In genomic region chr1:153307509-153308178, GRCm38 (mm10) we compare ENCODE assay signal across 10 mouse cellular contexts. TPM values are rescaled to one million over a fixed set of nuclear protein-coding genes. Genes with fewer than 3 reads are reported as not detected.
A peak's percentile ranks its signal among the peaks of the same experiment; 100 is the strongest.
DNase-seq lines count a peak whose midpoint lies in the region; ATAC-seq lines count a peak whose summit lies in the region.
"Had no signal": no experiment of that assay in that cellular context is flagged by ENCODE, and none has a peak within 500 bp of the region (broad histone marks: within the 10 kb centered on the region; RNA-seq: fewer than 3 reads in every experiment).

No protein-coding gene starts in this region.

- DNase-seq in heart, adult 18-20 months = no peak
- DNase-seq in midbrain, embryonic 14.5 days = no peak
- DNase-seq in midbrain, embryonic 11.5 days (ENCODE audit: low spot score, missing footprints) = no peak
- DNase-seq in intestine, embryonic 14.5 days (ENCODE audit: low spot score) = no peak
- DNase-seq in left cerebral cortex, adult 11 months (ENCODE audit: low spot score) = no peak

- H3K4me2 ChIP-seq in heart, embryonic 13.5 days = peak overlapping the region; percentile 53
- no peak overlapping the region for H3K4me2 ChIP-seq in midbrain, embryonic 14.5 days (ENCODE audit: low read length)
- no peak overlapping the region for H3K4me2 ChIP-seq in midbrain, embryonic 11.5 days
- H3K4me2 ChIP-seq in intestine, embryonic 14.5 days (ENCODE audit: low read length) = 0 out of 2 replicates have a peak overlapping the region, but pooled peaks have one; percentile 15
- no peak overlapping the region for H3K4me2 ChIP-seq in stomach, embryonic 14.5 days (replicated peaks; ENCODE audit: low read depth, low read length)
- H3K4me2 ChIP-seq: midbrain, embryonic 12.5 days had no signal

- ATAC-seq in heart, embryonic 13.5 days (ENCODE audit: extremely low read depth, insufficient number of reproducible peaks, low FRiP score, low TSS enrichment) = no peak
- no peak for ATAC-seq in midbrain, embryonic 14.5 days (ENCODE audit: low FRiP score, low TSS enrichment)
- ATAC-seq in midbrain, embryonic 11.5 days (ENCODE audit: low FRiP score) = no peak
- no peak for ATAC-seq in intestine, embryonic 14.5 days (replicated peaks; ENCODE audit: low FRiP score, low TSS enrichment, low read depth)
- ATAC-seq in stomach, embryonic 14.5 days (ENCODE audit: insufficient number of reproducible peaks, insufficient read depth, low FRiP score, low read depth) = no peak
- no peak for ATAC-seq in erythroblast, adult 5-6 weeks (replicated peaks; ENCODE audit: low FRiP score, poor library complexity, severe bottlenecking)

- no peaks in the 10 kb centered on the region for H3K27me3 ChIP-seq in heart, embryonic 13.5 days (replicated peaks)
- no peaks in the 10 kb centered on the region for H3K27me3 ChIP-seq in midbrain, embryonic 14.5 days (ENCODE audit: control insufficient read depth, insufficient read depth, low read length)
- H3K27me3 ChIP-seq in midbrain, embryonic 11.5 days (ENCODE audit: control insufficient read depth, insufficient read depth, low read length) = no peaks in the 10 kb centered on the region; the same call in 1 of the 2 replicates
- no peaks in the 10 kb centered on the region for H3K27me3 ChIP-seq in intestine, embryonic 14.5 days (replicated peaks; ENCODE audit: control insufficient read depth, insufficient read depth, low read length)
- H3K27me3 ChIP-seq in stomach, embryonic 14.5 days (ENCODE audit: control insufficient read depth, insufficient read depth, low read length) = no peaks in the 10 kb centered on the region
- H3K27me3 ChIP-seq: midbrain, embryonic 12.5 days had no signal

- H3K4me1 ChIP-seq in heart, embryonic 13.5 days = peaks cover 83% of the 10 kb centered on the region
- peaks cover 14% of the 10 kb centered on the region; the same call in 1 of the 2 replicates for H3K4me1 ChIP-seq in midbrain, embryonic 14.5 days (ENCODE audit: control insufficient read depth, insufficient read depth, low read length)
- peaks cover 6% of the 10 kb centered on the region for H3K4me1 ChIP-seq in midbrain, embryonic 11.5 days (ENCODE audit: control insufficient read depth, insufficient read depth, low read length)
- H3K4me1 ChIP-seq in intestine, embryonic 14.5 days (replicated peaks; ENCODE audit: control insufficient read depth, insufficient read depth, low read length) = peaks cover 27% of the 10 kb centered on the region
- peaks cover 26% of the 10 kb centered on the region for H3K4me1 ChIP-seq in stomach, embryonic 14.5 days (ENCODE audit: control insufficient read depth, insufficient read depth, low read length)

- 0 out of 2 replicates have a peak, but pooled peaks cover 5% of the 10 kb centered on the region for H3K36me3 ChIP-seq in heart, embryonic 13.5 days
- no peaks in the 10 kb centered on the region for H3K36me3 ChIP-seq in midbrain, embryonic 14.5 days (ENCODE audit: control insufficient read depth, insufficient read depth, low read length)
- no peaks in the 10 kb centered on the region for H3K36me3 ChIP-seq in midbrain, embryonic 11.5 days (ENCODE audit: control insufficient read depth, insufficient read depth, low read length)
- H3K36me3 ChIP-seq in intestine, embryonic 14.5 days (ENCODE audit: control insufficient read depth, insufficient read depth, low read length) = no peaks in the 10 kb centered on the region
- no peaks in the 10 kb centered on the region for H3K36me3 ChIP-seq in stomach, embryonic 14.5 days (ENCODE audit: control insufficient read depth, insufficient read depth, low read length)
- H3K36me3 ChIP-seq: midbrain, embryonic 12.5 days had no signal

- no peak overlapping the region for H3K4me3 ChIP-seq in heart, embryonic 13.5 days
- H3K4me3 ChIP-seq in midbrain, embryonic 14.5 days (replicated peaks; ENCODE audit: low read depth, low read length) = no peak overlapping the region
- H3K4me3 ChIP-seq in midbrain, embryonic 11.5 days (ENCODE audit: low read depth, low read length) = no peak overlapping the region
- H3K4me3 ChIP-seq in intestine, embryonic 14.5 days (ENCODE audit: low read depth, low read length) = no peak overlapping the region
- no peak overlapping the region for H3K4me3 ChIP-seq in stomach, embryonic 14.5 days (ENCODE audit: low read depth, low read length)
- H3K4me3 ChIP-seq: erythroblast, embryonic 14.5 days; midbrain, embryonic 12.5 days had no signal

- peak overlapping the region; percentile 83 for H3K27ac ChIP-seq in heart, embryonic 13.5 days (replicated peaks)
- H3K27ac ChIP-seq in midbrain, embryonic 14.5 days (replicated peaks; ENCODE audit: low read depth, low read length) = peak overlapping the region; percentile 33; the same call in 1 of the 2 replicates
- no peak overlapping the region for H3K27ac ChIP-seq in midbrain, embryonic 11.5 days (ENCODE audit: low read depth, low read length)
- peak overlapping the region; percentile 76 for H3K27ac ChIP-seq in intestine, embryonic 14.5 days (ENCODE audit: low read depth)
- H3K27ac ChIP-seq in stomach, embryonic 14.5 days (ENCODE audit: low read length) = peak overlapping the region; percentile 68; the same call in 1 of the 2 replicates

- WGBS in heart, embryonic 13.5 days = 61% methylated on average over 12 of the region's 12 CpGs
- 82% methylated on average over 12 of the region's 12 CpGs for WGBS in midbrain, embryonic 14.5 days
- 75% methylated on average over 12 of the region's 12 CpGs for WGBS in midbrain, embryonic 11.5 days
- 45% methylated on average over 12 of the region's 12 CpGs for WGBS in intestine, embryonic 14.5 days
- WGBS in stomach, embryonic 14.5 days = 35% methylated on average over 12 of the region's 12 CpGs

- no peaks in the 10 kb centered on the region for H3K9me3 ChIP-seq in heart, embryonic 13.5 days
- H3K9me3 ChIP-seq in midbrain, embryonic 14.5 days (ENCODE audit: control insufficient read depth, low read length) = no peaks in the 10 kb centered on the region
- H3K9me3 ChIP-seq in midbrain, embryonic 11.5 days (ENCODE audit: control insufficient read depth, low read length) = no peaks in the 10 kb centered on the region
- H3K9me3 ChIP-seq in intestine, embryonic 14.5 days (ENCODE audit: control insufficient read depth, low read length) = no peaks in the 10 kb centered on the region
- no peaks in the 10 kb centered on the region for H3K9me3 ChIP-seq in stomach, embryonic 14.5 days (ENCODE audit: control insufficient read depth, low read depth, low read length)
- H3K9me3 ChIP-seq: midbrain, embryonic 12.5 days had no signal

- H3K9ac ChIP-seq in heart, embryonic 13.5 days = peak overlapping the region; percentile 65; the same call in 1 of the 2 replicates
- no peak overlapping the region for H3K9ac ChIP-seq in midbrain, embryonic 14.5 days (replicated peaks; ENCODE audit: low read length)
- H3K9ac ChIP-seq in midbrain, embryonic 11.5 days (ENCODE audit: low read length) = no peak overlapping the region
- no peak overlapping the region for H3K9ac ChIP-seq in intestine, embryonic 14.5 days (ENCODE audit: low read length)
- H3K9ac ChIP-seq in stomach, embryonic 14.5 days (replicated peaks; ENCODE audit: low read depth, low read length) = no peak overlapping the region
- H3K9ac ChIP-seq: midbrain, embryonic 12.5 days had no signal

RNA-seq across cellular contexts. Expression of gene Lamc1, which starts 24.9 kb away (rescaled TPM):
- 75.3 and 78.2 TPM in 2 replicates for polyA plus RNA-seq in heart, embryonic 13.5 days (2015; fragmentation: Nextera tagmentation; extraction: Ambion mirVana)
- 10 to 100 TPM; 83.1 to 94.8 TPM for total RNA-seq in heart, adult 18-20 months (2021)
- polyA plus RNA-seq in midbrain, embryonic 14.5 days (2014; fragmentation: Nextera tagmentation; extraction: Ambion mirVana) = 12.4 and 23.8 TPM in 2 replicates
- polyA plus RNA-seq in midbrain, embryonic 11.5 days (2014; fragmentation: Nextera tagmentation; extraction: Ambion mirVana) = 24.6 and 26.5 TPM in 2 replicates
- 104 and 112 TPM in 2 replicates for polyA plus RNA-seq in intestine, embryonic 14.5 days (2014; fragmentation: Nextera tagmentation; extraction: Ambion mirVana)
- 104 and 111 TPM in 2 replicates for polyA plus RNA-seq in stomach, embryonic 14.5 days (2014; fragmentation: Nextera tagmentation; extraction: Ambion mirVana)
- 0.63 TPM in 1 of 2 replicates, not detected in the other for total RNA-seq in erythroblast, adult 5-6 weeks (2015; ENCODE audit: low replicate concordance)
- 0.34 TPM in 1 of 2 replicates, not detected in the other for total RNA-seq in erythroblast, adult 5-6 weeks (2017; ENCODE audit: low replicate concordance)

Comparison
In these comparisons a context has a peak if more than half of its experiments do, and no peak if none do; other contexts are left out.
1. H3K4me2 ChIP-seq: peak in heart, embryonic 13.5 days (single experiment) and intestine, embryonic 14.5 days (single experiment); none in midbrain, embryonic 14.5 days (single experiment), midbrain, embryonic 11.5 days (single experiment) and stomach, embryonic 14.5 days (single experiment).